Mouse (Mus musculus) adrenal gland, adult (tissue): ENCODE measurements around the gene Tnrc6c.

Experiments used
- DNase-seq, 2 experiments: peaks; one replicate each; pipeline ENCODE4 v3.0.0; 2022 to 2023; ENCODE audit warnings: low spot score in 1 of 2; ENCODE audit not compliant: inconsistent age in 2 of 2

Tnrc6c gene

GRCm38 (mm10) chr11:117671626-117672025 lies 17.5 kb downstream of the Tnrc6c start:
- no peak for DNase-seq

- no peak for DNase-seq
Observed at GRCm38 (mm10) chr11:117674531-117674930, 20.4 kb downstream of the Tnrc6c start.

GRCm38 (mm10) chr11:117676649-117677048 lies 22.6 kb downstream of the Tnrc6c start:
- no peak for DNase-seq

- DNase-seq, result no peak
Observed at GRCm38 (mm10) chr11:117677111-117677510, 23.0 kb downstream of the Tnrc6c start.

GRCm38 (mm10) chr11:117677594-117677993 lies 23.5 kb downstream of the Tnrc6c start:
- no peak for DNase-seq

- DNase-seq, result no peak
Observed at GRCm38 (mm10) chr11:117678155-117678554, 24.1 kb downstream of the Tnrc6c start.

- peak in 1 of 2 experiments; percentile 49 for DNase-seq
Observed at GRCm38 (mm10) chr11:117678740-117679139, 24.7 kb downstream of the Tnrc6c start.

- DNase-seq, result no peak
Observed at GRCm38 (mm10) chr11:117684640-117685039, 30.6 kb downstream of the Tnrc6c start.

GRCm38 (mm10) chr11:117685461-117685860 lies 31.4 kb downstream of the Tnrc6c start:
- DNase-seq, result no peak

GRCm38 (mm10) chr11:117686021-117686420 lies 31.9 kb downstream of the Tnrc6c start:
- no peak for DNase-seq

- DNase-seq, result no peak
Observed at GRCm38 (mm10) chr11:117688603-117689002, 34.5 kb downstream of the Tnrc6c start.

- DNase-seq, result no peak
Observed at GRCm38 (mm10) chr11:117691311-117691710, 37.2 kb downstream of the Tnrc6c start.

- no peak for DNase-seq
Observed at GRCm38 (mm10) chr11:117694050-117694449, 40.0 kb downstream of the Tnrc6c start.

- no peak for DNase-seq
Observed at GRCm38 (mm10) chr11:117696585-117696984, 42.5 kb downstream of the Tnrc6c start.

- no peak for DNase-seq
Observed at GRCm38 (mm10) chr11:117700871-117701270, 46.8 kb downstream of the Tnrc6c start.

- no peak for DNase-seq
Observed at GRCm38 (mm10) chr11:117706267-117706666, 52.2 kb downstream of the Tnrc6c start.

GRCm38 (mm10) chr11:117707238-117707637 lies 53.1 kb downstream of the Tnrc6c start:
- peak in 1 of 2 experiments; percentile 47 for DNase-seq

GRCm38 (mm10) chr11:117709308-117709707 lies 55.2 kb downstream of the Tnrc6c start:
- peak in 1 of 2 experiments; percentile 88 for DNase-seq

- peak in 1 of 2 experiments; percentile 74 for DNase-seq
Observed at GRCm38 (mm10) chr11:117710815-117711294, 56.8 kb downstream of the Tnrc6c start.

- no peak for DNase-seq
Observed at GRCm38 (mm10) chr11:117712065-117712464, 58.0 kb downstream of the Tnrc6c start.

- peak in 1 of 2 experiments; percentile 18 for DNase-seq
Observed at GRCm38 (mm10) chr11:117713375-117713774, 59.3 kb downstream of the Tnrc6c start.

- DNase-seq, result no peak
Observed at GRCm38 (mm10) chr11:117718838-117719237, 64.7 kb downstream of the Tnrc6c start.

- peak; percentile 59 to 78 for DNase-seq
Observed at GRCm38 (mm10) chr11:117724604-117725301, 70.7 kb downstream of the Tnrc6c start.
